Mouse (Mus musculus) spleen, adult 10 weeks (tissue): ENCODE measurements around the gene Wfdc11. TPM values are rescaled to one million over a fixed set of nuclear protein-coding genes. Genes with fewer than 3 reads are reported as not detected.

Experiments
- polyA plus RNA-seq: library from polyadenylated mRNA; stranded (reverse); fragments of 350-450 nt; fragmentation: Illumina TruSeq; extraction: RNeasy Lipid Tissue Mini Kit (QIAGEN cat#74804); gene quantifications from one replicate; pipeline ENCODE4 v1.2.3, GENCODE M21; 2015; ENCODE audit warnings: low replicate concordance; ENCODE audit not compliant: insufficient read depth

Wfdc11 gene
- not detected for polyA plus RNA-seq

GRCm38 (mm10) chr2:164673987-164674386 is at the start of gene Wfdc11:
Wfdc11 (minus strand) TSS chr2:164674087.

GRCm38 (mm10) chr2:164715005-164715404 is 41.1 kb upstream of the Wfdc11 start, which contains the start of gene Spint5:
Spint5 (plus strand) TSS chr2:164715305.

GRCm38 (mm10) chr2:164698201-164698600 is 24.3 kb upstream of the Wfdc11 start, which contains the start of gene Spint4:
Spint4 (plus strand) TSS chr2:164698501.

GRCm38 (mm10) chr2:164684807-164685206 is 10.9 kb upstream of the Wfdc11 start, which contains the start of gene Wfdc13:
Wfdc13 (plus strand) TSS chr2:164685107.

GRCm38 (mm10) chr2:164656483-164656882 is 17.4 kb downstream of the Wfdc11 start, which contains the start of gene Wfdc9:
Wfdc9 (minus strand) TSS chr2:164656583.

GRCm38 (mm10) chr2:164655858-164656257 is 18.0 kb downstream of the Wfdc11 start, which contains the start of gene Wfdc10:
Wfdc10 (plus strand) TSS chr2:164656046.

GRCm38 (mm10) chr2:164638696-164639095 is 35.2 kb downstream of the Wfdc11 start, which contains the start of gene Wfdc16:
Wfdc16 (minus strand) TSS chr2:164638796.

GRCm38 (mm10) chr2:164613471-164613870 is 60.4 kb downstream of the Wfdc11 start, which contains the start of the genes Wfdc6b and Wfdc8:
Wfdc6b (plus strand) TSS chr2:164613522.
Wfdc8 (minus strand) TSS chr2:164613626.

Other genes with a start within 250 kb of the Wfdc11 start
- 55.3 TPM for gene Sdc4, start 230.2 kb downstream of the Wfdc11 start, polyA plus RNA-seq
- gene Sys1, start 217.1 kb downstream of the Wfdc11 start, polyA plus RNA-seq: 21.8 TPM
- gene Gm20458, start 213.1 kb downstream of the Wfdc11 start, polyA plus RNA-seq: not detected
- not detected for gene Trp53tg5, start 200.4 kb downstream of the Wfdc11 start, polyA plus RNA-seq
- gene Dbndd2, start 188.0 kb downstream of the Wfdc11 start, polyA plus RNA-seq: 12.0 TPM
- 28.4 TPM for gene Pigt, start 176.6 kb downstream of the Wfdc11 start, polyA plus RNA-seq
- not detected for gene Wfdc2, start 111.7 kb downstream of the Wfdc11 start, polyA plus RNA-seq
- not detected for gene Spint3, start 100.6 kb downstream of the Wfdc11 start, polyA plus RNA-seq
- gene Wfdc6a, start 88.6 kb downstream of the Wfdc11 start, polyA plus RNA-seq: 0.44 TPM
- gene Eppin, start 80.5 kb downstream of the Wfdc11 start, polyA plus RNA-seq: not detected
- not detected for gene Wfdc6b, start 60.6 kb downstream of the Wfdc11 start, polyA plus RNA-seq
- gene Wfdc8, start 60.5 kb downstream of the Wfdc11 start, polyA plus RNA-seq: not detected
- not detected for gene Wfdc16, start 35.3 kb downstream of the Wfdc11 start, polyA plus RNA-seq
- gene Wfdc10, start 18.0 kb downstream of the Wfdc11 start, polyA plus RNA-seq: not detected
- not detected for gene Wfdc9, start 17.5 kb downstream of the Wfdc11 start, polyA plus RNA-seq
- not detected for gene Wfdc13, start 11.0 kb upstream of the Wfdc11 start, polyA plus RNA-seq
- gene Spint4, start 24.4 kb upstream of the Wfdc11 start, polyA plus RNA-seq: not detected
- gene Spint5, start 41.2 kb upstream of the Wfdc11 start, polyA plus RNA-seq: not detected
- 0.39 TPM for gene Wfdc3, start 71.8 kb upstream of the Wfdc11 start, polyA plus RNA-seq
- gene Dnttip1, start 71.9 kb upstream of the Wfdc11 start, polyA plus RNA-seq: 16.4 TPM
- 44.2 TPM for gene Ube2c, start 95.8 kb upstream of the Wfdc11 start, polyA plus RNA-seq
- not detected for gene Tnnc2, start 105.9 kb upstream of the Wfdc11 start, polyA plus RNA-seq
- gene Snx21, start 111.7 kb upstream of the Wfdc11 start, polyA plus RNA-seq: 5.2 TPM
- gene Acot8, start 130.8 kb upstream of the Wfdc11 start, polyA plus RNA-seq: 14.0 TPM
- 5.5 TPM for gene Zswim3, start 131.0 kb upstream of the Wfdc11 start, polyA plus RNA-seq
- gene Zswim1, start 148.6 kb upstream of the Wfdc11 start, polyA plus RNA-seq: 4.9 TPM
- not detected for gene Spata25, start 154.4 kb upstream of the Wfdc11 start, polyA plus RNA-seq
- gene Ctsa, start 158.8 kb upstream of the Wfdc11 start, polyA plus RNA-seq: 161 TPM
- 0.99 TPM for gene Neurl2, start 159.4 kb upstream of the Wfdc11 start, polyA plus RNA-seq
- 10.2 TPM for gene Pltp, start 183.6 kb upstream of the Wfdc11 start, polyA plus RNA-seq
- gene Pcif1, start 205.2 kb upstream of the Wfdc11 start, polyA plus RNA-seq: 21.7 TPM
- gene Zfp335, start 237.7 kb upstream of the Wfdc11 start, polyA plus RNA-seq: 9.1 TPM